Mouse (Mus musculus): ENCODE data around the gene Actn2.

The Actn2 gene

DNA sequence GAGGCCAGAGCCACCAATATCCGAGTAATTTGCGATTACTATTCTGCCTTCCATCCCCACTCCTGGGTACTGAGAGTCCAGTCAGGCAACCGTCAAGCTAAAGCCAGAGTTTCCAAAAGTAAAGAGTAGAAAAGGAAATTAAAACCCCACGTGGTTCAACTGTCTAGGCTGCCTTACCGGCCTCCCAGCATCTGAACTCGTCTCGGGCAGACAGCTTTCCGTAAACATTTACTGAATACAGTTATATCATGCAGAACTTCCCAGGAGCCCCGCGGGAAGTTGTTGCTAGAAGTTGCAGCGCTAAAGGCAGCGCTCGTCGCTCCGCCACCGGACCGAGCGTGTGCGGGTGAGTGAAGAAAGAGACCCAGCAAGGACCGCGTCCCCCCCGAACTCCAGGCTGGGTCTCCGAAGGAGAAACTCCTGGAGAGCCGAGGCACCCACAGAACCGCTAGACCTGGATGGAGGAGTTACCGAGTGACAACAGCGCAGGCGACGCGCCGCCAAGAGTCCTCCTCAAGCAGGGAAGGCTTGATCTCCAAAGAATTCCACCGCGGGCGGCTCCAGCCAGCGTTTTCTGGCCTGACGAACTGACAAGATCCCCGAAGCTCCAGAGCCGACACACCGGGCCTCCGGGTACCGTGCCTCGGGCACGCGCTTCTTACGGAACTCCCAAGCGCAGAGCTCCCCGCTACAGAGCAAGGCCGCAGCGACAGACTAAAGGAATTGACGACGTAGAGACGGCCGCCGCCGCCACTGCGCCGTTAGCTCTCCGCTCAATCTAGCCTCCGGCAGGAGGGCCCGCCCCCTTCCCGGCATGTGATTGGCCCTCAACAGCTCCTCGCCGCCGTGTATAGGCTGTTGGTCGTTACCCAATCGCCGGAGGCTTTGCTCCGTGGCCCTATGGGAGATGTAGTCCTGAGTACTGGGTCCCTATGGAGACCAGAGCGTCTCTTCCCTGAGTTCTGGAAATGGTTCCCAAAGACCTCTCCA lies 82.9 kb downstream of the Actn2 start, which contains the start of gene Mtr:
Gene Mtr, minus strand, starts transcription at position 723 of the 990 bp plus-strand sequence.
- peak; percentile 87 for DNase-seq (ENCODE audit: low read depth, low spot score)

DNA sequence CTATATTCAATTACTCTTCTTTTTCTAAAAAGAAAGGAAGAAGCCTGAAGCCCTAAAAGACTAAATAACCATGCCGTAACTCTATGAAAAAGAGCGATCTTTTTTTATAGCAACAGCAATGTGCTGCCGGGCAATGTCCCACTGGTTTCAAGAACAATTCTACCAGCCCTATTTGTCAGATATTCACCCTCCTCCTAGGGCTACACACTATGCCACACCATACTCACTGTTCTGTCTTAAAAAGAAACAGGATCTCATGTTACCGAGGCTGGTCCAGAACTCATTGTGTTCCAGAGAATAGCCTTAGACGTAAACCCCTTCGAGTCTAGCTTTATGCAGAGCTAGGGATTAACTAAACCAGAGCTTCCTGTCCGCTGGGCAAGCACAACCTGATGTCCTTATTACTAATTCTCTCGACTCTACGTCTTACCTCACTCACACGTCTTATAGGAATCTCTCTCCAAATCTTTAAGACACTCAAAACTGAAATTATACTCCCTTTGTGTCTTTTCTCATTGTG lies 83.6 kb downstream of the Actn2 start:
- no peak for DNase-seq (ENCODE audit: low read depth, low spot score)

DNA sequence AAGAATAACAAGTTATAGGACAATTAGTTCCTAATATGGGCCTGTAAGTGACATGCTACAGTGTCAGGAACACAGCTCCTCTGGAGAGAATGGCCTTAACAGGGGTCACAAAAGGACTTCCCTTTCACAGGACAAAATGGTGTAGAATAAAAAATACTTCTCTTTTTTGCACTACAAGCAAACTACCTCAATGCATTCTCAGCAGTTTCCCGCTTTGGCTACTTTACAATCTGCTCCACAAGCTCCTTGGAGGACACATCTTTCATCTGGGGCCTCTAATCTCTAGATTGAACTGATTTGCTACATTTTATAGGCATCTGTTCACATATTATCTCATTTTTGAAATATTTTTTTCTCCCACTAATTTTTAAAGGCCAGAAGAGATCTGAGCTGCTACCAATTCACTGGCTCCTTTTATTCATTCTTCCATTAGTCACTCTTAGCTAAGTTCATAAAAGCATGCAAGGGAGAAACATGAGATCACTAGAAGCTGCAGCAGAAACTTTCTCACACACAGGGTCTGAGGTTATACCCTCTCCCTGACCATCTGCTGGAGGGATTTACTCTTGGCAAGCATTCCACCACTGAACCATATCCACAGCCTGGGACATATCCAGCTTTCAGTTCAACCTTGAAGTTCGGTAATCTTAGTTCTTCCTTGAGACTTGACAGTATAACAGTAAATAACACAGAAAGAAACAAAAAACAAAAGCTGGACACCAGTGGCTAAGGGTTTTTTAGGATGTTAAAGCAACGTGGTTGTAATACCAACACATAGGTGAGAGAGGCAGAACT lies 84.5 kb downstream of the Actn2 start:
- DNase-seq (ENCODE audit: low read depth, low spot score) = no peak

DNA sequence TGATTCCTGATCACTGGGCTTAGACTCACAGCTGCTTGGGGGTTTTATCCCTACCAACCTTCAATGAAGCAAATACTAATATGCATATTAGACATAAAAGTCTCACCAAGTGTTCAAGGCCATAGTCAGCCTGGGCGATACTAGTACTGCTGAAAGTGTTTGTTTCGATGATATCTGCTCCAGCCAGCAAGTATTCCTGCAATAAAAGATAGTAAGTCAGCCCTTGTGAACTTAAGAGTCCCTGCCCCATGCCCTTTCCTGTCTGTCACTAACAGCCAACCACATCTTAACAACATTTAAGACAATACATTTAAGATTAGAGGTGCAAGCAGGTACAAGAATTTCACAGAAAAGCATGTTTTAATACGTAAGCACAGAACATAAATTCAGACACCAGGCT lies 90.1 kb downstream of the Actn2 start:
- no peak for DNase-seq (ENCODE audit: low read depth, low spot score)

DNA sequence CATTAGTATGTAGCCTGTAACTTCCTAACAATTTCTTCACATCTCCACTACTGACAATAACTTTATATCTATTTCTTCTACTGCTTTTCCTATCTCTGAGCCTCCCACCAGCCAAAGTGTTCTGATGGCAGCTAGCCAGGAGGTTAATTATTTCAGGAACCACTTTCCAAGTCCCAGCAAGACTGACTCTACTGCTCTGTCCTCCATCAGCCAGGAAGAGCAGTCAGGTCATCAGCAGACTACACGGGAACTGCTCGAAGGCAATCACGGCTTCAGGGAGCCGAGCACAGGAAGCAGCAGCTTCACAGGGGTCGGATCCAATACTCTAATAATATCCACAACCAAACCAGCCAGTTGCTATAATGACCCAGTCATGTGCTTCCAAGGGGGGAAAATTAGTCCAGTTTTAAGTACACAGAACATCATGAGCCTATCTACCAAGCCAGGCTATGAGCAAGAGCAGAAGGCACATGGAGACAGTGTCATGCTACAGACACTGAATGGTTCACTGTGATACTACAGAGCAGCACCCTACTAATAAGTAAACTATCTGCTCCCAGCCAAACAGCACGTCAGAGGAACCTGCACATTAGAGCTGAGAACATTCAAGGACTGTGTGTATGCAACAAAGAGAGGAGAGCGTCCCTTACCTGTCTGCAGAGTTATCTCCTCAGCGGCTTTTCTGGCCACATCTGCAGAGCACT lies 91.2 kb downstream of the Actn2 start:
- no peak for DNase-seq (ENCODE audit: low read depth, low spot score)

DNA sequence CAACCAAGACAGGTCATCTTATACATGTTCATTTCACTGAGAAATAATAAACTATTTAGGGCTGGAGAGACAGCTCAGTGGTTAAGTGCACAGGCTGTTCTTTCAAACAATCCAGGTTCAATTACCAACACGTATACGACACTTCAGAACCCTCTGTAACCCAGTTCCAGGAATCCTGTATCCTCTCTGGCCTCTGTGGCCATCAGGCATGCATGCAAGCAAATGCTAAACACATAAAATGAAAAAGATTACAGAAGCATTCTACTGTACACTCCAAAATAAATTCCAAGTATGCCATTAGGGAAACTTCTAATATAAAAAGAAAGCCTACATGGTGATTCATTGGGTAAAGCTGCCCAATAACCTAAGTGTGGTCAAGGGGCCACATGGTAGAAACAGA lies 94.6 kb downstream of the Actn2 start:
- no peak for DNase-seq (ENCODE audit: low read depth, low spot score)

DNA sequence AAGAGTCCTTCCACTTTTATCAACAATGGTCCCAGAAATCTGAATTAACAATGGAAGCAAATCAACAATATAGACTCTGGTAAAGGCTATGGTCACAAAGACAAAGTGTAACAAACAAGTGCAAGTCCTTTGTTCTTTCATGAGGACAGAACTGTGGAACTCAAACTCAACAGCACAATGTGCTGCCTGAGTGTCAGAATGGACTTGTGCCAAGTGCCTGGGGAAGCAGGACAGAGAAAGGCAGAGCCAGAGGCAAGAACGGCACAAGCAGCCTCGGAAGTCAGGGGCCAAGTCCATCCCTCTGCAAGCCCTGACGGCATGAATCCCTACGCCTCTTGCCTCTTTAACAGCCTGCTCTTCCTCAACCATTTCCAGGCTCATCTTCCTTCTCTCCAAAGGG lies 96.6 kb downstream of the Actn2 start:
- DNase-seq (ENCODE audit: low read depth, low spot score) = no peak

DNA sequence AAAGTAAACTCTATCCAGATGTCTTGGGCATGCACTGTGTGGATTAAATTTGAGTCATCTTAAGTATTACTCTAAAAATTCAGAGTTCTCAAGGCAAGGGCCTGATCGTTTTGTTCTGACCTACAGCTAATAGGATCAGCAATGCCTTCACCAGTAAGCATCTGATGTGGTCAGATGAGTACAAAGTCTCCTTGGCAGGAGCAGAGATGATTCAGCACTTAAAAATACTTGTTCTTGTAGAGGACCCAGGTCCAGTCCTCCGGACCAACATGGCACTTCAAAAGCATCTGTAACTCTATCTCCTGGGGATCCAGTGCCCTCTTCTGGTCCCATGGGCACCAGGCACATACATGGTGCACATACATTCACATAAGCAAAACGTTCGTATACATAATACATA lies 108.4 kb downstream of the Actn2 start:
- no peak for DNase-seq (ENCODE audit: low read depth, low spot score)

DNA sequence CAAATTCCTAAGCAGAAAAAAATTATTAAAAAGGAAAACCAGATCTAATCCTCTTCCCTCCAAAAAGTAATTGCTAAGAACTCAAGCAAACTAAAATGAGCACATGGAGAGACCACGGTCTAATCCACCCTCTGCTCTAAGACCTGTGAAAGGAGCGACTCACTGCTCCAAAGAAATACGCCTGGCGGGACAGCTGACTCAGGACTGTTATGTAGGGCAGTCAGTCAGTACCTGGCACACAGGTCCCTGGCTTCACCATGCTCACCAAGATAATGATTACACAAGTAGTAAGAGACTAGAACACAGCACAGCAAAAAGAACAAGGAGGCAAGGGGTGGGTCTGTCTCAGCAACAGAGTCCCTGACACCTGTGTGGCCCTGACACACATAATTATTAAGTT lies 112.3 kb downstream of the Actn2 start:
- no peak for DNase-seq (ENCODE audit: low read depth, low spot score)

DNA sequence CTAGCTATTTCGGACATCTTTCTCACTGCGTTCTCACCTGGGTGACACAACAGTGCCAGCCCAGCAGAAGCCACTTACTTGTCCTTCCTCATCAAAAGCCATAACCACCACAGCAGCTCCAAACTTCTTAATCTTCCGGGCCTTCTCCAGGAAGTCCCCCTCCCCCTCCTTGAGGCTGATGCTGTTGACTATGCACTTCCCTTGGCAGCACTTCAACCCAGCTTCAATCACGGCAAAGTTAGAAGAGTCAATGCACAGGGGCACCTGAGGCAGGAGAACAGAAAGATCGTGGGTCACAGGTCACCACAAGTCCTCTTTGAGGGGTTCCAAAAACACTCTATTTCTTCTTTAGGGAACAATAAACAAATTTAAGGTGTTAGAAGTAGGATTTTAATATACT lies 113.0 kb downstream of the Actn2 start:
- DNase-seq (ENCODE audit: low read depth, low spot score) = no peak

All from WW6 (cell line).